Mouse (Mus musculus): ENCODE measurements around the gene Gm11009. TPM values are rescaled to one million over a fixed set of nuclear protein-coding genes. Genes with fewer than 3 reads are reported as not detected.
"Not testable (repeated sequence)": the region's sequence is repeated elsewhere in the genome, so short reads cannot be mapped to it uniquely, and the experiment has no call there.

Gm11009 gene
- not detected for total RNA-seq (2021)
- long read RNA-seq, experiment 1, result 0 reads
- long read RNA-seq, experiment 2, result 0 reads

DNA sequence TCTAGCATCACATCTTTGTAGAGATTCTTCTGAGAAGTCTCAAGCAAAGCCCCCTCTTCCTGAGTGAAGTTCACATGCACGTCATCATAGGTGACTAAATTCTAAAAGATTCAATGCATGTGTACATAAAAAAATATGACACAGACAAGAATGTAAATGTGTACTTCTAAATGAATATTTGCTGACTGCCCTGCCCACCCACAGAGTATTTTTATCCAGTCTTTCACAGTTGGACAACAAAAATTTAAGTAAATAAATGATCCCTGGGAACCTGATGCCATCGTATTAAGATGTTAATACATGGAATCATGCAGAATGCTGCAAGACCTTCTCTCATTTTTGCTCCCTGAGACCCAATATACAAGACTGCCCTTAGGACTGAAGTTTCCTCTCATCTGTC, at the start of gene Gm11009:
TSS of gene Gm11009 (minus strand) at position 101 of the 400 bp plus-strand sequence.
- DNase-seq, result not testable (repeated sequence)

Other genes starting within 250 kb of the Gm11009 start
- 1 to 10 TPM; 3.8 to 4.0 TPM for gene Gm2004, start 169.7 kb downstream of the Gm11009 start, total RNA-seq (2021)
- 1 to 10 TPM in 1 of 2 experiments, under 1 TPM in 1; 0.56 to 2.3 TPM for gene 2210418O10Rik, start 92.9 kb downstream of the Gm11009 start, total RNA-seq (2021)
- gene Gm14435, start 104.1 kb upstream of the Gm11009 start, total RNA-seq (2021), result 10 to 100 TPM in 1 of 2 experiments, 1 to 10 TPM in 1; 9.1 to 11.3 TPM
- gene Gm14434, start 167.3 kb upstream of the Gm11009 start, total RNA-seq (2021), result not detected
- not detected for gene Zfp967, start 201.6 kb upstream of the Gm11009 start, total RNA-seq (2021)

All from gastrocnemius, postnatal 25 days (tissue).